Mouse (Mus musculus) lung, postnatal 0 days (tissue): ENCODE measurements at regions not wholly inside any gene's neighbourhood (a gene's known extent, or its start where the extent isn't known, plus 50 kb on each side); places are given as distances from the start of the nearest gene placed in this dataset.

Source experiments
- ATAC-seq: fragments of 200-750 bp; cut with Nextera tagmentation; 2 replicates; pipeline ENCODE4 v1.8.0; 2017; ENCODE audit warnings: moderate library complexity
- DNase-seq: peaks from one replicate; pipeline ENCODE4 v3.0.0-alpha.2; 2016; ENCODE audit warnings: low spot score
- H3K27ac ChIP-seq: fragments of 300-500 bp; sonication (generic); 2 replicates; pipeline ENCODE4 v1.5.1; 2014; ENCODE audit warnings: antibody characterized with exemption, mild to moderate bottlenecking, low read length, mixed read lengths
- H3K27me3 ChIP-seq: fragments of 300-500 bp; sonication (generic); replicated peaks from 2 replicates; pipeline ENCODE4 v1.6.1; 2014; ENCODE audit warnings: low read length, mixed read lengths; ENCODE audit not compliant: insufficient read depth
- H3K36me3 ChIP-seq: fragments of 300-500 bp; sonication (generic); 2 replicates; pipeline ENCODE4 v1.6.1; 2014; ENCODE audit warnings: low read length, mixed read lengths; ENCODE audit not compliant: insufficient read depth
- H3K4me1 ChIP-seq: fragments of 300-500 bp; sonication (generic); 2 replicates; pipeline ENCODE4 v1.6.1; 2014; ENCODE audit warnings: antibody characterized with exemption, low read depth, low read length, mixed read lengths; ENCODE audit not compliant: insufficient read depth
- H3K4me2 ChIP-seq: fragments of 300-500 bp; sonication (generic); replicated peaks from 2 replicates; pipeline ENCODE4 v1.6.1; 2014; ENCODE audit warnings: low read depth, mild to moderate bottlenecking, low read length, moderate library complexity, mixed read lengths
- H3K4me3 ChIP-seq: fragments of 300-500 bp; sonication (generic); 2 replicates; pipeline ENCODE4 v1.5.1; 2014; ENCODE audit warnings: low read depth, low read length
- H3K9ac ChIP-seq: fragments of 300-500 bp; sonication (generic); replicated peaks from 2 replicates; pipeline ENCODE4 v1.6.1; 2014; ENCODE audit warnings: low read depth, mild to moderate bottlenecking
- H3K9me3 ChIP-seq: fragments of 300-500 bp; sonication (generic); 2 replicates; pipeline ENCODE4 v1.6.1; 2016; ENCODE audit warnings: low read length, mixed read lengths
- CTCF ChIP-seq: IDR thresholded peaks from 2 replicates; pipeline ENCODE4 v1.5.1; 2016; ENCODE audit warnings: antibody characterized with exemption, mild to moderate bottlenecking
- EP300 ChIP-seq: IDR thresholded peaks from 2 replicates; pipeline ENCODE4 v1.6.1; 2016; ENCODE audit warnings: antibody characterized with exemption, mild to moderate bottlenecking, control low read depth
- WGBS: fragments of 180-500 bp; shearing (Covaris S2); extraction: QIAGEN DNeasy Blood & Tissue Kit; methylation state at CpG from one replicate; pipeline ENCODE4 v1.1.7; 2014; 5-methylcytosine and 5-hydroxymethylcytosine counted together

DNA sequence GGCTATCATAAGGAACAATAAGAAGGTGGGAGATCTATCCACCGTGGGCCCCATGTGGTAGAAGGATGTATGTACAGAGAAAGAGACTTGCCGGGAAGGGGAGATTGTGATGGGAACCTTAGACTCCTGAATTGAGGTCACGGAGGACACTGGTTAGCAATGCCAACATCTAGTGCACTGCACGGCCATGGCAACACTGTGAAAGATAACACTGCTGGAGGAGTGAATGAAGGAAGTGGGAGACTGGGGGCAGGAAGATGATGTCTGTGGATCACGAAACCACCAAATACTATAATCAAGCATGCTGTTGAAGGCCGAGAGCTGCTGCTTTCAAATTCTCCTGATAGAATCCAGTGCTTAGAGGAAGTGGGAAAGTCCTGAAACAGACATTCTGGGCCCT is 78.7 kb upstream of the Armc2 start:
- no peaks in the 10 kb centered on the region for H3K36me3 ChIP-seq

DNA sequence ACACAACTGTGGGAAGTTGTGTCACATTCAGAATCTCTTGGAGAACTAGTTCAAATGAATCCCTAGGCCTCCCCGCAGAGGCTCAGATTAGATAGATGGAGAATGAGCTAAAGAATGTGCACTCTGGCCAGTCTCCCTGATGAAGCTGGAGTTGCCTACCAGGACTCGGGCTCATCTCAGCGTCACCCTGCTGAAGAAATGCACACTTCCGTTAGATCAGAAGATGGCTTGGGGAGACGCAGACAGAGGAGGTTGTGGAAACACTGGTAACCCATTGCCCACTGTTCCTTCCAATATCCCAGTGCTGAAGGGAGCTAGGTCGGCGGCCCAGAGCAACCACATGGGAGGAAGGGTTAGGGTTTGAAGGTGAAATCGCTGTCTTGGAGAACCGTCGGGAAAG is 77.7 kb upstream of the Armc2 start:
- ATAC-seq, result no peak

More for the DNA sequence above, 78.7 kb upstream of the Armc2 start:
- no peaks in the 10 kb centered on the region for H3K27me3 ChIP-seq
- no peak overlapping the region for H3K4me2 ChIP-seq
- no peaks in the 10 kb centered on the region for H3K9me3 ChIP-seq
- no peak overlapping the region for H3K27ac ChIP-seq
- no peak overlapping the region for H3K4me3 ChIP-seq
- H3K4me1 ChIP-seq, result peaks cover 8% of the 10 kb centered on the region; the same call in 1 of the 2 replicates
- WGBS, result 87% methylated on average over 6 of the region's 6 CpGs
- DNase-seq (no peak), ATAC-seq (no peak)
- TF ChIP-seq CTCF (no peak), EP300 (no peak)
- H3K9ac ChIP-seq, result no peak overlapping the region

DNA sequence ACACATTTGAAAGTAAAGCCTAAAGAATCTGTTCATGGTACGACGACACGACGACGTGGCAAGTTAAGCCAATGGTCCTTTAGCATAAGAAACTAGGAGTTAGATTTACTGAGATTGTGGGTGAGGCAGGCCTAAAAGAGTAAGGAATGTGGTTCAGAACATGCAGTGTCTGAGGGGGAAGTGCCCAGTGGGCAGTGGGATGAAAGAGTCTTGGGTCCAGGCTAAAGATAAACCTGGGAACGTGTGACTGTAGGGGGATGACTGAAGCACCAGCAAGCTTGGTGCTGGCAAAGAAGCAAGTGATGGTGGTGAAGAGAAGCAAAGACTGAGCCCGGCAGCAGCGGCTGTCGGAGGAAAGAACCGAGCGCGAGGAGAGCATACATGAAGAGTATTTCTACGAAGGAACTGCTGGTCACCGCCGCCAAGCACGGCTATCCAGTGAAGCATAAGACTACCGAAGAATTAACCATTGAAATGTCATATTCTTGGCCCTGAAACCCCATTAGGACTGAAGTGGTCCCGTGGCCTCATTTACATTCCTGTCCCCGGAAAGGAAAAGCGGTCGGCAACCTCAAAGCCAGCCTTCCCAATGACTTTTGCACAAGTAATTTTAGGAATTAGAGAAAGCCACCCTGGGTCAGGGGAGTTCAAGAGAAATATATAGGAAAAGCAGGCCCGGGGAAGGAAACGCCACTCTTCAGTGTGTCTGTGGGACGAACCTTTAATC is 76.2 kb upstream of the Armc2 start:
- 69% methylated on average over 24 of the region's 24 CpGs for WGBS
- Histone ChIP-seq H3K27me3 (no peaks in the 10 kb centered on the region), H3K4me2 (no peak overlapping the region), H3K4me1 (peaks cover 16% of the 10 kb centered on the region), H3K36me3 (no peaks in the 10 kb centered on the region), H3K27ac (no peak overlapping the region), H3K4me3 (no peak overlapping the region), H3K9me3 (no peaks in the 10 kb centered on the region), H3K9ac (no peak overlapping the region)
- DNase-seq (no peak), ATAC-seq (no peak)
- no peak for TF ChIP-seq CTCF
- TF ChIP-seq EP300, result no peak

More for the DNA sequence above, 77.7 kb upstream of the Armc2 start:
- Histone ChIP-seq H3K9ac (no peak overlapping the region), H3K4me3 (no peak overlapping the region), H3K4me1 (peaks cover 8% of the 10 kb centered on the region; the same call in 1 of the 2 replicates), H3K9me3 (no peaks in the 10 kb centered on the region), H3K4me2 (no peak overlapping the region), H3K27me3 (no peaks in the 10 kb centered on the region), H3K36me3 (no peaks in the 10 kb centered on the region), H3K27ac (no peak overlapping the region)
- WGBS, result 92% methylated on average over 10 of the region's 10 CpGs
- no peak for TF ChIP-seq CTCF
- no peak for TF ChIP-seq EP300
- DNase-seq, result no peak

DNA sequence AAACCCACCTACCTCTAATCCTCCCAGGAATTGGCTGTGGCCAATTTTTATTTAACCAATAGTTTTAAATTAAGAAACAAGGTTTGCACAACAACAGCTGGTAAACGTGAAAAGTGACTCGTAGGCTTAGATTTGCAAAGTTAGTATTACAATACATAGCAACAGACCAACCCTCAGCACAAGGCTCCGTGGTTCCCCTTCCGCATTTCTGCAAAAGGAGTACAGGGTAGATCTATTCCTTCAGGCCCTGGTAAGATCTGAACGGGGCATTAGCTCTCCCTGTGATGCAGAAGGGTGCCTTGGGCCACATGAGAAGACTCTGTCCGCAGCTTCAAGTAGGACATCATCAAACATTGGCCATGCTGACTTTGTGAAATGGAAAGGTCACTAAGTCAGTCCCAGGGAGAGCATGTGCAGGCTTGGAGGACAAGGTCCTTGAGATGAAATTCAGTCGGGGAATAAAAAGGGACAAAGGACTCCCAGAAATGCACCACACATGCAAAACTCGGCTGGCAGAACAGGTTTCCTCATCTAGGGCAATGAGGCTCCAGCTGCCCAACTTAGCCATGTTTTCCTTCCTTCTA is 75.0 kb upstream of the Armc2 start:
- DNase-seq, result no peak
- Histone ChIP-seq H3K9me3 (no peaks in the 10 kb centered on the region), H3K4me1 (peaks cover 27% of the 10 kb centered on the region), H3K27ac (no peak overlapping the region), H3K36me3 (no peaks in the 10 kb centered on the region), H3K4me3 (no peak overlapping the region), H3K27me3 (no peaks in the 10 kb centered on the region), H3K4me2 (no peak overlapping the region), H3K9ac (no peak overlapping the region)
- WGBS, result 67% methylated on average over 8 of the region's 8 CpGs
- TF ChIP-seq EP300 (no peak), CTCF (no peak)
- ATAC-seq, result no peak

DNA sequence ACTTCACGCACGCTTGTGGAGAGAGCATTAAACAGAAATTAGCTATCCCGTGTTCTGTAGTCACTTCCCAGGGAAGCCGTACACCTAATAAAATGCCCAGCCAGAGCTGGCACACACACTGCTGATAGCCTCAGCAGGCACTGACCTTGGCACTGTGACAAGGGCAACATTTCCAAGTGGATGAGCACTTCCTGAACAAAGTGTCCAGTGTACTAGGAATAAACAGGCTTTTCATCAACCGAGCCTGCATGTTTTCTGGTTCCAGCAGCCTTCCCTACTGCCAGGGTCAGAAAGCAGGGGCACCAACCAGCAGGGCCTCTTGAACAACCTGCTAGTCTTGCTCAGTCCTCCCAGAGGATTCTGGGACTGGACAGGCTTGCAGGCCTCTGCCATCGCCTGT is 74.3 kb upstream of the Armc2 start:
- Histone ChIP-seq H3K27ac (0 out of 2 replicates have a peak overlapping the region, but pooled peaks have one; percentile 11), H3K4me3 (no peak overlapping the region), H3K4me1 (peaks cover 27% of the 10 kb centered on the region), H3K27me3 (no peaks in the 10 kb centered on the region), H3K36me3 (no peaks in the 10 kb centered on the region), H3K9ac (no peak overlapping the region), H3K9me3 (no peaks in the 10 kb centered on the region), H3K4me2 (no peak overlapping the region)
- TF ChIP-seq EP300 (peak; percentile 73), CTCF (no peak)
- DNase-seq (peak; percentile 64), ATAC-seq (0 out of 2 replicates have a peak, but pooled peaks have one; percentile 9)
- 45% methylated on average over 6 of the region's 6 CpGs for WGBS

DNA sequence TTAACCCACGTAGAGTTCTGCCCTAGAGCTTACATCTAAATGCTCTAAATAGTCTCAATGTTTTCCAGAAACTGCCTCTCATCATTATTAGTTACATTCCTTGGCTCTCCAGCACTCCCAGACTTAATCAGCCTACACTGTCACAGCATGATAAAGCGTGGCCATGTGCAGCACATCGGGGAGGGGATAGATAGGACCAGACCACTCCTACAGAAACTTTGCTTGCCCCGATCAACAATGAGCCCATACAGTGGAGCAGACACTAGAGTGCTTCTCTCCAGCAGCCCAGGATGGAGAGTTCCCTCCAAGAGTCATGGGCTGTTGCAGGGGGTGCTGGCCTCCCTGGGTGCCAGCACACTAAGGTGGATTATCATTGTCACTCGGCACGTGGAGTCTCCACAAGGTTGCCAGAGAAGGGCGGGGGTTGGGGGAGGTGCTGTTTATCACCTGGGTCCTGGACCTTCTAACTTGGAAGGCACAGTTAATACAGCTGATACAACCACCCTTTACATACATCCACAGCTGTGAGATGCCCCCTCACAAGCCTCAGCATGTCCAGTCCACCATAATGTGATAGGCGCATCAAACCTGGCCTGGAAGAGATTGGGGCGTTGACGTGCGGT is 73.4 kb upstream of the Armc2 start:
- no peaks in the 10 kb centered on the region for H3K9me3 ChIP-seq
- TF ChIP-seq EP300 (no peak), CTCF (no peak)
- H3K27ac ChIP-seq, result 0 out of 2 replicates have a peak overlapping the region, but pooled peaks have one; percentile 20
- ATAC-seq (no peak), DNase-seq (no peak)
- peaks cover 27% of the 10 kb centered on the region for H3K4me1 ChIP-seq
- no peak overlapping the region for H3K4me2 ChIP-seq
- H3K4me3 ChIP-seq, result no peak overlapping the region
- H3K9ac ChIP-seq, result no peak overlapping the region
- WGBS, result 71% methylated on average over 11 of the region's 11 CpGs
- no peaks in the 10 kb centered on the region for H3K27me3 ChIP-seq
- H3K36me3 ChIP-seq, result no peaks in the 10 kb centered on the region
